Mouse (Mus musculus): ENCODE measurements around the gene Fat4.

DNA sequence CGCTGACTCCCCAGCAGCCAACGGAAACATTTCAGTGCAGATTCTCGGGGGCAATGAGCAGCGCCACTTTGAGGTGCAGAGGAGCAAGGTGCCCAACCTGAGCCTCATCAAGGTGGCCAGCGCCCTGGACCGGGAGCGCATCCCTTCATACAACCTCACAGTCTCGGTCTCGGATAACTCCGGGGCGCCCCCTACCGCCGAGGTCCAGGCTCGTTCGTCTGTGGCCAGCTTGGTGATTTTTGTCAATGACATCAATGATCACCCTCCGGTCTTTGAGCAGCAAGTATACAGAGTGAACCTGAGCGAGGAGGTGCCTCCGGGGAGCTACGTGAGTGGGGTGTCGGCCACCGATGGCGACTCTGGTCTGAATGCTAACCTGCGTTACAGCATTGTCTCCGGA lies 1.4 kb downstream of the Fat4 start:
- TF ChIP-seq GATA1 (IDR thresholded peaks at IDR 0.05; ENCODE audit: low read length) (no peak), TAL1 (IDR thresholded peaks at IDR 0.05; ENCODE audit: low read length) (no peak)

All from erythroblast, embryonic 14.5 days (primary cell).